Mouse (Mus musculus): ENCODE data around the gene Hsbp1. TPM values are rescaled to one million over a fixed set of nuclear protein-coding genes. Genes with fewer than 3 reads are reported as not detected.

Hsbp1 gene
- total RNA-seq, 2 experiments from 2014 or later = 148 to 161 TPM

GRCm38 (mm10) chr8:119380619-119381018, 36.3 kb downstream of the Hsbp1 start:
- no peak for DNase-seq (ENCODE audit: low spot score)
- intact Hi-C loops (cut with DNase I) = no loop called here

GRCm38 (mm10) chr8:119384478-119384877, 40.2 kb downstream of the Hsbp1 start:
- DNase-seq (ENCODE audit: low spot score) = no peak
- intact Hi-C loops (cut with DNase I) = loop anchor here (2.0 kb wide), 2 partner anchors 74 to 160 kb away; no protein-coding TSS in a partner anchor

GRCm38 (mm10) chr8:119385854-119386253, 41.6 kb downstream of the Hsbp1 start:
- no peak for DNase-seq (ENCODE audit: low spot score)
- intact Hi-C loops (cut with DNase I) = loop anchor here (2.0 kb wide), 2 partner anchors 75 to 161 kb away; no protein-coding TSS in a partner anchor

GRCm38 (mm10) chr8:119386988-119387387, 42.7 kb downstream of the Hsbp1 start:
- intact Hi-C loops (cut with DNase I) = no loop called here
- no peak for DNase-seq (ENCODE audit: low spot score)

GRCm38 (mm10) chr8:119394097-119394496, 49.8 kb downstream of the Hsbp1 start:
- no peak for DNase-seq (ENCODE audit: low spot score)
- intact Hi-C loops (cut with DNase I) = loop anchor here (5.0 kb wide), 1 partner anchor 52 kb away; the partner anchor contains the start of gene Hsbp1

GRCm38 (mm10) chr8:119394524-119395026, 50.3 kb downstream of the Hsbp1 start, which contains the start of gene Mlycd:
Mlycd (plus strand) TSS chr8:119394878.
- intact Hi-C loops (cut with DNase I) = loop anchor here (5.0 kb wide), 1 partner anchor 52 kb away; the partner anchor contains the start of gene Hsbp1
- peak; percentile 90 for DNase-seq (ENCODE audit: low spot score)

- intact Hi-C loops (cut with DNase I) = no loop called here
- DNase-seq (ENCODE audit: low spot score) = no peak
Measured at GRCm38 (mm10) chr8:119395072-119395950, 51.0 kb downstream of the Hsbp1 start.

Other genes with a start within 250 kb of the Hsbp1 start
- 100 to 1,000 TPM; 109 to 111 TPM for gene Mlycd, start 50.4 kb downstream of the Hsbp1 start, total RNA-seq (2021)
- gene Osgin1, start 89.6 kb downstream of the Hsbp1 start, total RNA-seq (2021) = 1 to 10 TPM; 3.1 to 5.5 TPM
- gene Necab2, start 102.2 kb downstream of the Hsbp1 start, total RNA-seq (2021) = not detected
- gene Slc38a8, start 157.2 kb downstream of the Hsbp1 start, total RNA-seq (2021) = not detected
- 10 to 100 TPM; 39.8 to 40.3 TPM for gene Mbtps1, start 214.2 kb downstream of the Hsbp1 start, total RNA-seq (2021)
- gene Hsdl1, start 230.7 kb downstream of the Hsbp1 start, total RNA-seq (2021) = 10 to 100 TPM; 18.7 to 20.1 TPM
- not detected for gene Dnaaf1, start 230.7 kb downstream of the Hsbp1 start, total RNA-seq (2021)